In genomic region chr9:123456634-123457602, GRCm38 (mm10) we compare ENCODE assay signal across 9 mouse cellular contexts. TPM values are rescaled to one million over a fixed set of nuclear protein-coding genes. Genes with fewer than 3 reads are reported as not detected.
DNase-seq lines count a peak whose midpoint lies in the region; TF ChIP-seq lines count a peak whose summit lies in the region.
"Had no signal": no experiment of that assay in that cellular context is flagged by ENCODE, and none has a peak within 500 bp of the region (broad histone marks: within the 10 kb centered on the region; RNA-seq: fewer than 3 reads in every experiment).

No protein-coding gene starts in this region.

- WGBS in small intestine, adult 2 months, result 55% methylated on average over 9 of the region's 9 CpGs

- peaks cover 9% of the 10 kb centered on the region for H3K4me1 ChIP-seq in small intestine, adult 2 months (ENCODE audit: control insufficient read depth, insufficient read depth, insufficient read length, low read length)
- H3K4me1 ChIP-seq: midbrain, embryonic 12.5 days had no signal

- H3K27me3 ChIP-seq in small intestine, adult 2 months (ENCODE audit: control insufficient read depth, insufficient read depth, low read length), result no peaks in the 10 kb centered on the region
- H3K27me3 ChIP-seq: midbrain, embryonic 12.5 days had no signal

- intact Hi-C loops in gastrocnemius, adult 2 months (cut with DNase I), result no loop called here

- no peak for DNase-seq in gastrocnemius, adult 2 months
- no peak for DNase-seq in gastrocnemius, adult 8-10 months (ENCODE audit: low spot score in 2 of 2)
- DNase-seq in lung, postnatal 10 days, result peak; percentile 53
- DNase-seq in lung, postnatal 14 days, result no peak
- DNase-seq in kidney, adult 18-20 months, result peak; percentile 14
- no peak for DNase-seq in right cerebral cortex, adult 18-20 months
- no peak for DNase-seq in cerebellum, postnatal 10 days

- TF ChIP-seq POLR2A in small intestine, adult 2 months (IDR thresholded peaks at IDR 0.05; ENCODE audit: low read depth, low read length), result no peak

- H3K4me3 ChIP-seq in gastrocnemius, adult 2 months, result no peak overlapping the region
- no peak overlapping the region for H3K4me3 ChIP-seq in small intestine, adult 2 months (ENCODE audit: low read depth, low read length)
- H3K4me3 ChIP-seq: midbrain, embryonic 12.5 days had no signal

- H3K27ac ChIP-seq in gastrocnemius, adult 2 months, result peak overlapping the region; percentile 51
- no peak overlapping the region for H3K27ac ChIP-seq in small intestine, adult 2 months (ENCODE audit: insufficient read depth, low read depth, low read length)
- H3K27ac ChIP-seq: midbrain, embryonic 12.5 days had no signal

- TF ChIP-seq CTCF in gastrocnemius, adult 2 months (IDR thresholded peaks at IDR 0.05), result no peak
- 0 out of 2 replicates have a peak, but pooled peaks have one; percentile 5 for TF ChIP-seq CTCF in small intestine, adult 2 months (IDR thresholded peaks at IDR 0.05; ENCODE audit: extremely low read depth, insufficient read length, insufficient replicate concordance, low read depth, low read length)

- peaks cover 23% of the 10 kb centered on the region for H3K36me3 ChIP-seq in small intestine, adult 2 months (ENCODE audit: control insufficient read depth, insufficient read depth, low read length)

RNA-seq across cellular contexts. Expression of gene Limd1, which starts 21.6 kb away (rescaled TPM):
- total RNA-seq in gastrocnemius, adult 2 months (2021), result 10 to 100 TPM; 31.5 to 41.1 TPM
- total RNA-seq in gastrocnemius, adult 8-10 months (2022), result 10 to 100 TPM; 34.3 to 48.3 (median 40.6) TPM
- polyA plus RNA-seq in small intestine, adult 2 months (2012; rRNA removed), result 16.7 and 54.0 TPM in 2 replicates

Comparison
In these comparisons a context has a peak if more than half of its experiments do, and no peak if none do; other contexts are left out.
1. DNase-seq: peak in lung, postnatal 10 days (single experiment) and kidney, adult 18-20 months (single experiment); none in gastrocnemius, adult 2 months (single experiment), gastrocnemius, adult 8-10 months (0 of 2), lung, postnatal 14 days (single experiment), right cerebral cortex, adult 18-20 months (single experiment) and cerebellum, postnatal 10 days (0 of 2).